Mouse (Mus musculus) embryonic fibroblast, embryonic 13.5 days (primary cell): ENCODE measurements around the gene Tasp1. TPM values are rescaled to one million over a fixed set of nuclear protein-coding genes. Genes with fewer than 3 reads are reported as not detected.
"Not testable (repeated sequence)": the region's sequence is repeated elsewhere in the genome, so short reads cannot be mapped to it uniquely, and the experiment has no call there.

Experiments
- H3K27ac ChIP-seq: 2 replicates; pipeline ENCODE4 v1.5.1; 2012; ENCODE audit warnings: low read length, control low read depth, inconsistent platforms; ENCODE audit not compliant: insufficient read depth
- H3K4me1 ChIP-seq: 2 replicates; pipeline ENCODE4 v1.6.1; 2011; ENCODE audit warnings: low read length; ENCODE audit not compliant: control insufficient read depth, insufficient read depth
- H3K4me3 ChIP-seq: 2 replicates; pipeline ENCODE4 v1.5.1; 2011; ENCODE audit warnings: mild to moderate bottlenecking, control low read depth, low read length; ENCODE audit not compliant: insufficient read depth
- CTCF ChIP-seq: IDR thresholded peaks from 2 replicates; pipeline ENCODE4 v1.5.1; 2011; ENCODE audit warnings: mild to moderate bottlenecking, control low read depth, low read length, moderate library complexity, borderline replicate concordance; ENCODE audit not compliant: insufficient read depth
- POLR2A ChIP-seq: IDR thresholded peaks from 2 replicates; pipeline ENCODE4 v1.6.1; 2011; ENCODE audit warnings: low read depth, mild to moderate bottlenecking, control low read depth, low read length, moderate library complexity
- polyA plus RNA-seq: library from polyadenylated mRNA; stranded (reverse); fragments of >200 nt; gene quantifications from 2 replicates; pipeline ENCODE4 v1.2.4, GENCODE M21; 2011; ENCODE audit warnings: low read depth; ENCODE audit not compliant: missing spikeins, insufficient read length

The Tasp1 gene
- polyA plus RNA-seq, 1 experiment: 14.5 TPM

- H3K4me1 ChIP-seq: no peaks in the 10 kb centered on the region
- peak overlapping the region; percentile 65 for H3K27ac ChIP-seq
- no peak overlapping the region for H3K4me3 ChIP-seq
- TF ChIP-seq CTCF: no peak
- TF ChIP-seq POLR2A: no peak
These were observed 175.1 kb downstream of the Tasp1 start for GRCm38 (mm10) chr2:139891405-139892089.

- TF ChIP-seq POLR2A (no peak), CTCF (no peak)
- Histone ChIP-seq H3K4me3 (no peak overlapping the region), H3K4me1 (no peaks in the 10 kb centered on the region), H3K27ac (no peak overlapping the region)
These were observed 182.4 kb downstream of the Tasp1 start for GRCm38 (mm10) chr2:139884264-139884637.

- Histone ChIP-seq H3K4me1 (no peaks in the 10 kb centered on the region), H3K27ac (no peak overlapping the region), H3K4me3 (no peak overlapping the region)
- TF ChIP-seq CTCF (no peak), POLR2A (no peak)
These were observed 182.9 kb downstream of the Tasp1 start for GRCm38 (mm10) chr2:139883581-139884263.

- H3K4me1 ChIP-seq: no peaks in the 10 kb centered on the region
- H3K4me3 ChIP-seq: no peak overlapping the region
- TF ChIP-seq CTCF (no peak), POLR2A (no peak)
- H3K27ac ChIP-seq: no peak overlapping the region
These were observed 188.5 kb downstream of the Tasp1 start for GRCm38 (mm10) chr2:139878052-139878621.

GRCm38 (mm10) chr2:139875876-139876275 is 190.7 kb downstream of the Tasp1 start:
- TF ChIP-seq CTCF (no peak), POLR2A (no peak)
- H3K4me3 ChIP-seq: no peak overlapping the region
- H3K27ac ChIP-seq: no peak overlapping the region
- H3K4me1 ChIP-seq: no peaks in the 10 kb centered on the region

GRCm38 (mm10) chr2:139874173-139874572 is 192.4 kb downstream of the Tasp1 start:
- no peak overlapping the region for H3K4me3 ChIP-seq
- H3K27ac ChIP-seq: no peak overlapping the region
- TF ChIP-seq CTCF (no peak), POLR2A (no peak)
- no peaks in the 10 kb centered on the region for H3K4me1 ChIP-seq

- TF ChIP-seq CTCF (no peak), POLR2A (no peak)
- H3K4me3 ChIP-seq: no peak overlapping the region
- no peak overlapping the region for H3K27ac ChIP-seq
- H3K4me1 ChIP-seq: no peaks in the 10 kb centered on the region
These were observed 192.8 kb downstream of the Tasp1 start for GRCm38 (mm10) chr2:139873762-139874161.

GRCm38 (mm10) chr2:139869071-139869470 is 197.5 kb downstream of the Tasp1 start:
- H3K4me3 ChIP-seq, H3K27ac ChIP-seq, H3K4me1 ChIP-seq: not testable (repeated sequence)

GRCm38 (mm10) chr2:139863396-139863795 is 203.2 kb downstream of the Tasp1 start:
- not testable (repeated sequence) for H3K27ac ChIP-seq, H3K4me1 ChIP-seq, H3K4me3 ChIP-seq

- TF ChIP-seq CTCF (no peak), POLR2A (no peak)
- H3K4me1 ChIP-seq: no peaks in the 10 kb centered on the region
- H3K4me3 ChIP-seq: no peak overlapping the region
- H3K27ac ChIP-seq: no peak overlapping the region
These were observed 206.5 kb downstream of the Tasp1 start for GRCm38 (mm10) chr2:139860133-139860494.
